Mouse (Mus musculus): ENCODE measurements around the gene Fyb2. TPM values are rescaled to one million over a fixed set of nuclear protein-coding genes. Genes with fewer than 3 reads are reported as not detected.

Fyb2 gene
- polyA plus RNA-seq, 1 experiment from 2014 or later: not detected

DNA sequence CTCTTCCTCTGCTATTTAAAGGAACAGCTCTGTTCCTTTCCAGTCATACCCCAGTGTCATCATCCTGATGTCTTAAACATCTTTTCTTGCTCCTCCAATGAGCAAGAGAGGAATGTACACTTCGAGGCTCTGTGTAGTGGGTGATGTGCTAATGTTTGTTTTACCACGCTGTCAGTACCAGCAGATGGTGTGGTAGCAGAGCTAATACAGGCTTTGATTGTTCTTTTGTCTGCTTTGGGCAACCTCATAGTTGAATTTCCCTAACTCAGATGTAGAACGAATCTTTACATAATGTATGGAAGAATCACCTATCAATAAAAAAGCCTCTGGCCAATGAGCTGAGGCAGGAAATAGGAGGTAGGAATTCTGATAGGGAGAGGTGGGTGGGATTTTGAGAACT, 36.0 kb downstream of the Fyb2 start:
- no peaks in the 10 kb centered on the region for H3K9me3 ChIP-seq (ENCODE audit: control insufficient read depth, low read depth, low read length)
- ATAC-seq (ENCODE audit: insufficient number of reproducible peaks, insufficient read depth, low FRiP score, low read depth): no peak
- no peaks in the 10 kb centered on the region for H3K27me3 ChIP-seq (ENCODE audit: control insufficient read depth, insufficient read depth, low read length)
- no peaks in the 10 kb centered on the region for H3K4me1 ChIP-seq (ENCODE audit: control insufficient read depth, insufficient read depth, low read length)
- H3K4me3 ChIP-seq (ENCODE audit: low read depth, low read length): no peak overlapping the region
- H3K27ac ChIP-seq (ENCODE audit: low read length): no peak overlapping the region
- WGBS: 52% methylated on average over 3 of the region's 3 CpGs
- no peak overlapping the region for H3K9ac ChIP-seq (replicated peaks; ENCODE audit: low read depth, low read length)
- no peaks in the 10 kb centered on the region for H3K36me3 ChIP-seq (ENCODE audit: control insufficient read depth, insufficient read depth, low read length)
- H3K4me2 ChIP-seq (replicated peaks; ENCODE audit: low read depth, low read length): no peak overlapping the region

DNA sequence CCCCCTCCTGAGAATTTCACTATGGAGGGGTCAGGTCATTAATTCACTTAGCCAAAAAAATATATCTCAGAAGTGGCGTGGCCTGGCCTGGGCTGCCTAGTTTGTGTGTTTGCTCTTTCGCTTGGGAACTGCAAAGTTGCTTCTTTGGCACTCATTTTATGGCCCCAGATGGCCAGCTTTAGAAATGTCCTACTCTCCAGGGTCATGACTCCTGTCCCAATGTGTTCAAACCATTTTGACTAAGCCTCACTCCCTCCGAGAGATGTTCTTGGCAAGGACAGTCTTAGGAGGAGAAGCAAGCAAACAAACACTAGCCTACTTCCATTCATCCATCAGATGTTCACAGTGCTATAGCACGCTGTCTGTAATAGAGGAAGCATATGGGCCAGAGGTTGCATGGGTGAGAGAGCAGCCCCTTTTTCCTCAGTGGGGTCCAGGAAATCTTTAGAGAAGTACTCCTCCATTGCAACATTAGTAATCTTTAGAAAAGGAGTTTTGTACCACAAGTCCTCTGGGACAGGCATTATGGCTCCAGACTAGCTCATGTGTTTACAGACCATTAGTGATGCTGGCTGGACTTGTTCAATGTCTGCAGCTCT, 38.1 kb downstream of the Fyb2 start:
- Histone ChIP-seq H3K4me2 (replicated peaks; ENCODE audit: low read depth, low read length) (no peak overlapping the region), H3K9ac (replicated peaks; ENCODE audit: low read depth, low read length) (no peak overlapping the region), H3K27ac (ENCODE audit: low read length) (no peak overlapping the region), H3K9me3 (ENCODE audit: control insufficient read depth, low read depth, low read length) (no peaks in the 10 kb centered on the region), H3K4me1 (ENCODE audit: control insufficient read depth, insufficient read depth, low read length) (no peaks in the 10 kb centered on the region), H3K27me3 (ENCODE audit: control insufficient read depth, insufficient read depth, low read length) (no peaks in the 10 kb centered on the region), H3K36me3 (ENCODE audit: control insufficient read depth, insufficient read depth, low read length) (no peaks in the 10 kb centered on the region), H3K4me3 (ENCODE audit: low read depth, low read length) (no peak overlapping the region)
- ATAC-seq (ENCODE audit: insufficient number of reproducible peaks, insufficient read depth, low FRiP score, low read depth): no peak
- WGBS: 69% methylated on average over 4 of the region's 4 CpGs

DNA sequence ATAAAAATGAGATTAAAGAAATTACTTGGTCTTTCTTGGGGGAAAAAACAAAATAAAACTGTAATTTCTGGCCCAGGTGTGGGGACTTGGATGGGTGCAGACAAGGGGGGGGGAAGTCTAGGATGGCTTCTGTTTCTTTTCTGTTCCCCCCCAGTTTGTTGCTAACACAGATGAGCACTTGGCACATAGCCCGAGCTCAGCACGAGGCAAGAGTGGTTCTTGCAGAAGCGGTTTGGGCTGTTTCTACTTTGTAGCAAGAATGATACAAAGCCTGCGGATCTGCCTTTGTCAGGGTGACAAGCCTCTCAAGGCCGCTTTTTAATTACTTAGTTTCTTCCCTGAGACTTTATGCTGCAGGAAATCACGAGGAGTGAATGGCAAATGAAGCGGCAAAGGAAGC, 43.4 kb downstream of the Fyb2 start:
- Histone ChIP-seq H3K9me3 (ENCODE audit: control insufficient read depth, low read depth, low read length) (no peaks in the 10 kb centered on the region), H3K36me3 (ENCODE audit: control insufficient read depth, insufficient read depth, low read length) (no peaks in the 10 kb centered on the region), H3K4me1 (ENCODE audit: control insufficient read depth, insufficient read depth, low read length) (no peaks in the 10 kb centered on the region), H3K9ac (replicated peaks; ENCODE audit: low read depth, low read length) (no peak overlapping the region), H3K27ac (ENCODE audit: low read length) (no peak overlapping the region), H3K4me3 (ENCODE audit: low read depth, low read length) (no peak overlapping the region), H3K4me2 (replicated peaks; ENCODE audit: low read depth, low read length) (no peak overlapping the region), H3K27me3 (ENCODE audit: control insufficient read depth, insufficient read depth, low read length) (no peaks in the 10 kb centered on the region)
- WGBS: 51% methylated on average over 7 of the region's 7 CpGs
- no peak for ATAC-seq (ENCODE audit: insufficient number of reproducible peaks, insufficient read depth, low FRiP score, low read depth)

DNA sequence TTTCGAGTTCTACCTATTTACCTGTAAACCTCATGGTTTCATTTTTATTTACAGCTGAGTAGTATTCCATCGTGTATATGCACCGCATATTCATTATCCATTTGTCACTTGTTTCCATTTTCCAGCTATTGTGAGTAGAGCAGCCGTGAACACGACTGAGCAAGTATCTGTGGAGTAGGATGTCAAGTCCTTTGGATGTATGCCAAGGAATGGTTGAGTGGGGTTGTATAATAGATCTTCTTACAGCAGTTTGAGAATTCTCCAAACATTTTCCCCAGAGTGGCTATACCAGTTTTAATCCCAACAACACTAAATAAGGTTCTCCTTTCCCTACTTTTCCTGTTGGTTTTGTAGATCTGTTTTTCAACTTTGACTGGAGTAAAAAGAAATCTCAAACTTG, 48.2 kb downstream of the Fyb2 start:
- H3K27me3 ChIP-seq (ENCODE audit: control insufficient read depth, insufficient read depth, low read length): no peaks in the 10 kb centered on the region
- ATAC-seq (ENCODE audit: insufficient number of reproducible peaks, insufficient read depth, low FRiP score, low read depth): no peak
- no peak overlapping the region for H3K27ac ChIP-seq (ENCODE audit: low read length)
- H3K9me3 ChIP-seq (ENCODE audit: control insufficient read depth, low read depth, low read length): no peaks in the 10 kb centered on the region
- H3K4me3 ChIP-seq (ENCODE audit: low read depth, low read length): no peak overlapping the region
- H3K9ac ChIP-seq (replicated peaks; ENCODE audit: low read depth, low read length): no peak overlapping the region
- H3K4me1 ChIP-seq (ENCODE audit: control insufficient read depth, insufficient read depth, low read length): no peaks in the 10 kb centered on the region
- H3K4me2 ChIP-seq (replicated peaks; ENCODE audit: low read depth, low read length): no peak overlapping the region
- WGBS: 68% methylated on average over 5 of the region's 5 CpGs
- no peaks in the 10 kb centered on the region for H3K36me3 ChIP-seq (ENCODE audit: control insufficient read depth, insufficient read depth, low read length)

DNA sequence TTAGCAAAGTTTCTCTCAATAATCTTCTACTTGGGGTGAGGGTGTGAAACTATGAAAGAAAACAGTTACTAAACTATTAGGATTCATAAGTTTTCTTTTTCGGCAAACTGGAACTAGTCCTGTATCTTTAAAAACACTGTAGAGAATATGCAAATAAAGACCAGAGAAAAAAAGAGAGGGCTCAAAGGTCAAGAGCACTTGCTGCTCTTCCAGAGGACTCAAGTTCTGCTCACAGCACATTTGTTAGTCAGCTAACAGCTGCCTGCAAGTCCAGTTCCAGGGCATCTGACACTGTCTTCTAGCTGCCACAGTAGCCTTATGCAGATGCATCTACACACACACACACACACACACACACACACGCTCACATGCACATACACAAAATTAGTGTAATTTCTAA, 59.4 kb downstream of the Fyb2 start:
- no peak overlapping the region for H3K4me3 ChIP-seq (ENCODE audit: low read depth, low read length)
- no peak overlapping the region for H3K4me2 ChIP-seq (replicated peaks; ENCODE audit: low read depth, low read length)
- no peak overlapping the region for H3K27ac ChIP-seq (ENCODE audit: low read length)
- H3K9me3 ChIP-seq (ENCODE audit: control insufficient read depth, low read depth, low read length): no peaks in the 10 kb centered on the region; the same call in 1 of the 2 replicates
- no peaks in the 10 kb centered on the region for H3K36me3 ChIP-seq (ENCODE audit: control insufficient read depth, insufficient read depth, low read length)
- no peak overlapping the region for H3K9ac ChIP-seq (replicated peaks; ENCODE audit: low read depth, low read length)
- H3K4me1 ChIP-seq (ENCODE audit: control insufficient read depth, insufficient read depth, low read length): no peaks in the 10 kb centered on the region
- no peak for ATAC-seq (ENCODE audit: insufficient number of reproducible peaks, insufficient read depth, low FRiP score, low read depth)
- no peaks in the 10 kb centered on the region for H3K27me3 ChIP-seq (ENCODE audit: control insufficient read depth, insufficient read depth, low read length)
- 80% methylated on average over 2 of the region's 2 CpGs for WGBS

DNA sequence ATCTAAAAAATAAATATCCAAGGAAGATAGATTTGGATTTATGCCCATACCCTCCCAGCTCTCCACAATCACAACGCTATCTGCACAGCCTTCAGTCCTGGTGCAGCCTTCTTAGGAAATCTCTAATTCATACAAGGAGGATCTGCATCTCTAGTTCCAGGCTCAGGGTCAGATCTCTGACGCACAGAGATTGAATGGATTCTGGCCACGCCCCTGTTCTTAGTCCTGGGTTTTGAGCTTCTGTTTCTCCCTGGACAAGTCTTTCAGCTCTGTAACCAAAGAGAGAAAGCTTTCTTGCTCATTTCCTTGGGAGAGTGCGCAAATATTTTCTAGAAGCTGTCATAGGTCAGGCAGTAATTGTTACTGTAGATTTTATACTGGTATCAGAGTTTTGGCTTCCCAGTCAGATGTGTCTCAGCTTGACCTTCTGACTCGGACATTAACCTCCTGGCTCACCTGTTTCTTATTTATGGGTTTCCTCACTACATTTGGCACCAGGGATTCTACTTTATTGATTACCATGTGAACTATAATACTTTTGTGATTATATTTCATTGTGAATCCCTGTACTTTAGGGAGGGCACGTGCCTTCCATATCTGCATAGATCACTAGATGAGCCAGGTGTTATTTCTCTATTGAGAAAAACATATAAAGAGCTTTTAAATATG, 62.0 kb downstream of the Fyb2 start:
- Histone ChIP-seq H3K4me3 (ENCODE audit: low read depth, low read length) (no peak overlapping the region), H3K36me3 (ENCODE audit: control insufficient read depth, insufficient read depth, low read length) (no peaks in the 10 kb centered on the region), H3K4me2 (replicated peaks; ENCODE audit: low read depth, low read length) (no peak overlapping the region), H3K9me3 (ENCODE audit: control insufficient read depth, low read depth, low read length) (no peaks in the 10 kb centered on the region; the same call in 1 of the 2 replicates), H3K27me3 (ENCODE audit: control insufficient read depth, insufficient read depth, low read length) (no peaks in the 10 kb centered on the region), H3K4me1 (ENCODE audit: control insufficient read depth, insufficient read depth, low read length) (no peaks in the 10 kb centered on the region), H3K9ac (replicated peaks; ENCODE audit: low read depth, low read length) (no peak overlapping the region), H3K27ac (ENCODE audit: low read length) (no peak overlapping the region)
- 79% methylated on average over 6 of the region's 6 CpGs for WGBS
- ATAC-seq (ENCODE audit: insufficient number of reproducible peaks, insufficient read depth, low FRiP score, low read depth): no peak

DNA sequence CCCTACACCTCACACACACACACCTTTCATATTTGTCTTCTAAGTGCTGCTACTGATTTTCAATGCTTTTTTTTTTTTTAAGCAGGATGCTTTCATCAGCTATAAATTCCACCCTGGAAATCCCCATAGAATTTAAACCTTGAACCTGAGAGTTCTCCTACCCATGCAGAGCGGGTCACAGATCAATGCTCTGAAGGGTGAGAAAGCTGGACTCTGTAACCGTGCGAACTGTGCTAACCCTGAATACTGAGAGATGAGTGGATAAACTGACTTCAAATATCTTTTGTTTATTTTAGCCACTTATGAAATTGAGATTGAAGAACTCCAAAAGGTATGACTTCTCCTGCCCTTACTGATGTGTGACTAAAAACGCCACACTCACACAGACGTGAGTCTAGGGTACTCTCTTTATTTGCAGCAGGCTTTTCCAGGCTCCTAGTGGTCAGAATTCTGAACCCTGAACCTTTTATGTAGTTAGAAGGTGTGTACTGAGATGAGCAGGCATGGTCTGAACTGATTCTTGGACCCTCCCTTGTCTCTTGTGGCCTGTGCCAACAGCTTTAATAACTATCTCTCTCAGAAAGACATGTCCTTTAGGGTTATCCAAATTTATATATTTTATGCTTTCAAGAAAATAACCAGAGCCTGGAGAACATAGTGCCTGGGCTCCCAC, 72.8 kb downstream of the Fyb2 start:
- Histone ChIP-seq H3K4me2 (replicated peaks; ENCODE audit: low read depth, low read length) (no peak overlapping the region), H3K27me3 (ENCODE audit: control insufficient read depth, insufficient read depth, low read length) (no peaks in the 10 kb centered on the region), H3K4me1 (ENCODE audit: control insufficient read depth, insufficient read depth, low read length) (no peaks in the 10 kb centered on the region), H3K27ac (ENCODE audit: low read length) (no peak overlapping the region), H3K36me3 (ENCODE audit: control insufficient read depth, insufficient read depth, low read length) (no peaks in the 10 kb centered on the region), H3K4me3 (ENCODE audit: low read depth, low read length) (no peak overlapping the region), H3K9me3 (ENCODE audit: control insufficient read depth, low read depth, low read length) (no peaks in the 10 kb centered on the region), H3K9ac (replicated peaks; ENCODE audit: low read depth, low read length) (no peak overlapping the region)
- 69% methylated on average over 5 of the region's 5 CpGs for WGBS
- ATAC-seq (ENCODE audit: insufficient number of reproducible peaks, insufficient read depth, low FRiP score, low read depth): no peak

DNA sequence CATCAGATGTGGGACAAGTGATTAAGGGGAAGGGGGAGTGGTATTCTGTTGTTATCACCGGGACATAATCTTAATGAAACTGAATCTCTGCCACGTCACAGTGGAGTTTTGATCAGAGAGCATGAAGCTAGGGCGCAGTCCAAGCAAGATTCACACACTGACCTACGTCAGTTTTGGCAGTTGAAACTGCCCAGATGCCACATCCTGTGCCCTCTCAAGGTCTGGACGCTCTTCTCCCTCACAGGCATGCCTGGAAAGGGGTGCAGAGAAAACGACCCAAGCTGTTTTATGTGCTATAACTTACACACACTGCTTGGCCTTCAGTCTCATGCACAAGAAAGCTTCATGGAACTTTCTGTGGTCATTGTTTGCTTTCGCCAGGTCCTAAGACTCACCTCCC, 74.4 kb downstream of the Fyb2 start:
- 73% methylated on average over 7 of the region's 7 CpGs for WGBS
- Histone ChIP-seq H3K4me3 (ENCODE audit: low read depth, low read length) (no peak overlapping the region), H3K36me3 (ENCODE audit: control insufficient read depth, insufficient read depth, low read length) (no peaks in the 10 kb centered on the region), H3K27ac (ENCODE audit: low read length) (no peak overlapping the region), H3K9me3 (ENCODE audit: control insufficient read depth, low read depth, low read length) (no peaks in the 10 kb centered on the region), H3K9ac (replicated peaks; ENCODE audit: low read depth, low read length) (no peak overlapping the region), H3K27me3 (ENCODE audit: control insufficient read depth, insufficient read depth, low read length) (no peaks in the 10 kb centered on the region), H3K4me2 (replicated peaks; ENCODE audit: low read depth, low read length) (no peak overlapping the region), H3K4me1 (ENCODE audit: control insufficient read depth, insufficient read depth, low read length) (no peaks in the 10 kb centered on the region)
- no peak for ATAC-seq (ENCODE audit: insufficient number of reproducible peaks, insufficient read depth, low FRiP score, low read depth)

Measured in stomach, embryonic 14.5 days (tissue).